Mouse (Mus musculus) heart, postnatal 25 days (tissue): ENCODE data around the gene Bloc1s1. TPM values are rescaled to one million over a fixed set of nuclear protein-coding genes. Genes with fewer than 3 reads are reported as not detected.

ENCODE experiments used
- DNase-seq: peaks from one replicate; pipeline ENCODE4 v3.0.0; 2022; ENCODE audit warnings: low spot score
- intact Hi-C: fragments of 180-260 bp; cut with DNase I; formaldehyde crosslinking; loops from one replicate; pipeline ENCODE4 v1.15.1; 2025
- total RNA-seq, 2 experiments: library from RNA; stranded (reverse); gene quantifications; 2 replicates each; pipeline ENCODE4 v1.2.3; 2021

Bloc1s1 gene
- total RNA-seq, 2 experiments from 2014 or later = 183 to 185 TPM

- no peak for DNase-seq
- intact Hi-C loops = loop anchor here (5.0 kb wide), 1 partner anchor 1907 kb away; no protein-coding TSS in a partner anchor
Observed at GRCm38 (mm10) chr10:128933976-128934721, 10.3 kb upstream of the Bloc1s1 start.

- intact Hi-C loops = loop anchor here (5.0 kb wide), 1 partner anchor 1906 kb away; no protein-coding TSS in a partner anchor
Observed at GRCm38 (mm10) chr10:128933574-128933973, 9.7 kb upstream of the Bloc1s1 start, which contains the start of gene Itga7. Gene Itga7 (plus strand): TSS chr10:128933818.

GRCm38 (mm10) chr10:128931441-128931840 lies 7.6 kb upstream of the Bloc1s1 start:
- intact Hi-C loops = loop anchor here (5.0 kb wide), 1 partner anchor 1904 kb away; no protein-coding TSS in a partner anchor
- no peak for DNase-seq

More at GRCm38 (mm10) chr10:128933574-128933973, 9.7 kb upstream of the Bloc1s1 start, which contains the start of gene Itga7:
- DNase-seq = no peak

GRCm38 (mm10) chr10:128929638-128930378 lies 6.0 kb upstream of the Bloc1s1 start:
- intact Hi-C loops = loop anchor here (5.0 kb wide), 1 partner anchor 1903 kb away; no protein-coding TSS in a partner anchor
- DNase-seq = no peak

- intact Hi-C loops = no loop called here
- no peak for DNase-seq
Observed at GRCm38 (mm10) chr10:128928356-128928755, 4.5 kb upstream of the Bloc1s1 start.

GRCm38 (mm10) chr10:128923013-128923691 lies 683 bp downstream of the Bloc1s1 start:
- intact Hi-C loops = loop anchor here (2.0 kb wide), 1 partner anchor 16 kb away; no protein-coding TSS in a partner anchor
- DNase-seq = peak; percentile 94

GRCm38 (mm10) chr10:128922822-128923012 lies 1.1 kb downstream of the Bloc1s1 start, which contains the start of gene Rdh5:
Gene Rdh5 (minus strand): TSS chr10:128922888.
- DNase-seq = no peak
- intact Hi-C loops = loop anchor here (2.0 kb wide), 1 partner anchor 16 kb away; no protein-coding TSS in a partner anchor

- intact Hi-C loops = loop anchor here (2.0 kb wide), 1 partner anchor 17 kb away; no protein-coding TSS in a partner anchor
- DNase-seq = no peak
Observed at GRCm38 (mm10) chr10:128921883-128922821, 1.7 kb downstream of the Bloc1s1 start.

- DNase-seq = no peak
- intact Hi-C loops = no loop called here
Observed at GRCm38 (mm10) chr10:128921251-128921650, 2.6 kb downstream of the Bloc1s1 start.

- DNase-seq = no peak
- intact Hi-C loops = no loop called here
Observed at GRCm38 (mm10) chr10:128920736-128921161, 3.1 kb downstream of the Bloc1s1 start.

- intact Hi-C loops = no loop called here
Observed at GRCm38 (mm10) chr10:128919966-128920365, 3.9 kb downstream of the Bloc1s1 start.

GRCm38 (mm10) chr10:128919203-128919631 lies 4.6 kb downstream of the Bloc1s1 start:
- DNase-seq = no peak
- intact Hi-C loops = no loop called here

More at GRCm38 (mm10) chr10:128919966-128920365, 3.9 kb downstream of the Bloc1s1 start:
- DNase-seq = no peak

GRCm38 (mm10) chr10:128918246-128918645 lies 5.6 kb downstream of the Bloc1s1 start:
- DNase-seq = no peak
- intact Hi-C loops = no loop called here

GRCm38 (mm10) chr10:128917400-128917799 lies 6.4 kb downstream of the Bloc1s1 start:
- DNase-seq = no peak

GRCm38 (mm10) chr10:128916665-128917064 lies 7.2 kb downstream of the Bloc1s1 start:
- intact Hi-C loops = no loop called here
- no peak for DNase-seq

More at GRCm38 (mm10) chr10:128917400-128917799, 6.4 kb downstream of the Bloc1s1 start:
- intact Hi-C loops = no loop called here

- DNase-seq = no peak
- intact Hi-C loops = no loop called here
Observed at GRCm38 (mm10) chr10:128915550-128915949, 8.3 kb downstream of the Bloc1s1 start.

GRCm38 (mm10) chr10:128913696-128914095 lies 10.1 kb downstream of the Bloc1s1 start:
- no peak for DNase-seq

GRCm38 (mm10) chr10:128913219-128913618 lies 10.6 kb downstream of the Bloc1s1 start:
- intact Hi-C loops = loop anchor here (5.0 kb wide), 2 partner anchors 34 to 64 kb away; no protein-coding TSS in a partner anchor
- DNase-seq = peak; percentile 62

More at GRCm38 (mm10) chr10:128913696-128914095, 10.1 kb downstream of the Bloc1s1 start:
- intact Hi-C loops = loop anchor here (5.0 kb wide), 2 partner anchors 34 to 64 kb away; no protein-coding TSS in a partner anchor

GRCm38 (mm10) chr10:128912791-128913190 lies 11.0 kb downstream of the Bloc1s1 start:
- no peak for DNase-seq
- intact Hi-C loops = loop anchor here (5.0 kb wide), 2 partner anchors 35 to 65 kb away; no protein-coding TSS in a partner anchor
